Mouse (Mus musculus): ENCODE data around the gene Mfsd13b.
"Not testable (repeated sequence)": the region's sequence is repeated elsewhere in the genome, so short reads cannot be mapped to it uniquely, and the experiment has no call there.

The Mfsd13b gene

GRCm38 (mm10) chr7:120982200-120982841 is at the start of gene Mfsd13b, which contains the start of gene Cdr2:
Gene Mfsd13b (plus strand): TSS chr7:120982509.
Gene Cdr2 (minus strand): TSS chr7:120982312.
- ATAC-seq (ENCODE audit: low TSS enrichment) = peak; percentile 98

DNA sequence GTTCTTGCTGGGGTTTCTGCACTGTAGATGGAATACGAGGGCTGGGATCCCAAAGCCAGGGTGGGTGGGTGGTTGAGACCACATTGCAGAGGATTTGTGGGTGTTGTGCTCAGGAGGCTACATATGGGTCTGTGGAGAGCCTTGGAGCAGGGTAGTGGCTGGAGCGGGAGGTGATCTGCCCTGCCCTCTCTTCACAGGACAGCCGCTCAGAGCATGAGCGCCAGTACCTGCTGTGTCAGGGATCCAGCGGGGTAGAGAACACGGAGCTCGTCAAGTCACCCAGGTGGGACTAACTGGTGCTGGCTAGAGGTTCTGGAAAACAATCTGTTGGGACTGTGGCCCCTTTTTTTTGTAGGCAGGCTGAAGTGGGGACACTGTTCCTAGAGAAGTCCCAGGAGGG is 49.2 kb upstream of the Mfsd13b start:
- ATAC-seq (ENCODE audit: low TSS enrichment) = no peak

GRCm38 (mm10) chr7:120933680-120934195 is 48.6 kb upstream of the Mfsd13b start:
- ATAC-seq (ENCODE audit: low TSS enrichment) = no peak

DNA sequence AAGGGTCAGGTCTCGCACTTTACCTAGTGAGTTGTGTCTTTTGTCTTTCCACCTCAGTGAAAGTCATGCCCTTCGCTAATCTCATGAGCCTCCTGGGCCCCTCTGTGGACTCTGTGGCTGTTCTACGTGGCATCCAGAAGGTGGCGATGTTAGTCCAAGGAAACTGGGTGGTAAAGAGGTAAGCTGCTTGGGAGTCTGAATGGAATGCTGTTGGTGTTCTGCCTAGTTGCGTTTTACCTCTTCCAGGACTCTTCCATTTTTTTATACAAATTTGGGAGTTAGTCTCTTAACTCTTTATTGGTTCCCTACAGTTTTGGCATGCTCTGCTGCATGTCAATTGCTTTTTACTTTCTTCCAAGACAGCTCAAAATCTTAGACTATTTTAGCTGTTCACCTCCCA is 47.6 kb upstream of the Mfsd13b start:
- peak; percentile 77 for ATAC-seq (ENCODE audit: low TSS enrichment)

DNA sequence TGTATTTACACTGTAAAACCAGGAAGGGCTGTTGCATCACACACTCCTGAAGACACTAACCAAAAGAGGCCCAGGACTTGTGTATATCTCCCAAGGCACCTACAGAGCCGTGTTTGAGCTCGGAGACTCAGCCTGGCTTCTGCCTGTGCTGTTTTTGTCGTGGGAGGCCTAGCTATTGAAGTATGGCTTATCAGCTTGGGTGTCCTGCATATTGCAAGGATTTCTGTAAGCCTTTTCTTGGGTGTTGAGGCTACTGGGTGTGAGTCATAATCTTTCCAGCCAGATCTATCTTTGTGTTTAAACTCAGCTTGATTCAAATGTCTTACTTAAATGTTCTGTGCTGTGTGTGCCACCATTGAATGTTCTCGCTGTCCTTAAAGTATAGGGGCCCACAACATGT is 45.8 kb upstream of the Mfsd13b start:
- ATAC-seq (ENCODE audit: low TSS enrichment) = peak; percentile 64

DNA sequence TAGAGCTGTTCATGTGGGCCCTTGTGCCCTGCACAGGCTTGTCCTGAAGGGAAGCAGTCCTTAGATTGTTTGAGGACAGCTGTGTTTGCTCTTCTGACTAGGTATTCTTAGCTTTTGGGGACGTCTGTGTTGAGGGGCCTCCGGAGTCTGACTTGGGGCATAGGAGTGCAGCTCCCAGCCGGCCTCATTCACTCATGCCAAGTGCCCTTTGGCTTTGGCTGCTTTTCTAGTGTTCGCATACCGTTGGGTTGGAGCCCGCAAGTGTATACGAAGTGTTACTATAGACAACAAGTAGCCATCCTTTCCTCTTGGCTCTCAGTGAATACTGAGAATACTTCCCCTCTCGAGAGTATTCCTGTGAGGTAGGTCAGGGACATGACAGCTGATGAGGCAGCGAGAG is 44.1 kb upstream of the Mfsd13b start:
- ATAC-seq (ENCODE audit: low TSS enrichment) = no peak

DNA sequence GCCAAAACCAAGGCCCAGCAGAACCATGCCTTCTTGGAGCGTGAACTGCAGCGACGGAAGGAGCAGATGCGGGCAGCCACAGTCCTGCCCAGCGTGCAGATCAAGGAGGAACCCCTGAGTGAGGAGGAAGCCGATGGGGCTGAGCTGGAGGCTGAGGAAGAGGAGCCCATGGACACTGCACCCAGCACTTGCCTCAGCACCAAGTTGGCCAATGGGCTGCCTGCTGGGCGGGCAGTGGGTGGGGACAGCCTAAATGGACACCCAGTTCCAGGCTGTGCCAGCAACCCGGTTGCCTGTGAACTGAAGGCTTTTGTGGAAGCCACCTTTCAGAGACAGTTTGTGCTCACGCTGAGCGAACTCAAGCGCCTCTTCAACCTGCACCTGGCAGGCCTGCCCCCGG is 42.0 kb upstream of the Mfsd13b start:
- 0 out of 2 replicates have a peak, but pooled peaks have one; percentile 42 for ATAC-seq (ENCODE audit: low TSS enrichment)

DNA sequence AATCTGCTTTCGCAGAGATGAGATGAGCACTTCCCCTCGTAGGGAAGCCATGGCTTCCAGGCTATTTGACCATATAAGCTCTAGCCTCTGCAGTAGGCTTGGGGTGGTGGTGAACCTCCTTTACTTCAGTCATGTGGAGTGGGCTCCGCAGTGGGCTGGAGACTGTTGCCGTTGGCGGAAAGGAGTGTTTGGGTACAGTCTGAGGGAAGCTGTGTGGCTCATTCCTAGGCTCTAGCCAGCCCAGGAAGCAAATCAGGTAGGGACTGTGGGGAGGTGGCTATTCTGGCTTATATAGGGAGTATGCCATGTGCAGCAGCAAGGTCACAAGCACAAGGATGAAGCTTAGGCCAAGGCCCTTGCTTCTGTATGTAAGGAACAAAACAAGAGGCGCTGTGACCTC is 41.1 kb upstream of the Mfsd13b start:
- no peak for ATAC-seq (ENCODE audit: low TSS enrichment)

GRCm38 (mm10) chr7:120942506-120942905 is 39.8 kb upstream of the Mfsd13b start:
- no peak for ATAC-seq (ENCODE audit: low TSS enrichment)

DNA sequence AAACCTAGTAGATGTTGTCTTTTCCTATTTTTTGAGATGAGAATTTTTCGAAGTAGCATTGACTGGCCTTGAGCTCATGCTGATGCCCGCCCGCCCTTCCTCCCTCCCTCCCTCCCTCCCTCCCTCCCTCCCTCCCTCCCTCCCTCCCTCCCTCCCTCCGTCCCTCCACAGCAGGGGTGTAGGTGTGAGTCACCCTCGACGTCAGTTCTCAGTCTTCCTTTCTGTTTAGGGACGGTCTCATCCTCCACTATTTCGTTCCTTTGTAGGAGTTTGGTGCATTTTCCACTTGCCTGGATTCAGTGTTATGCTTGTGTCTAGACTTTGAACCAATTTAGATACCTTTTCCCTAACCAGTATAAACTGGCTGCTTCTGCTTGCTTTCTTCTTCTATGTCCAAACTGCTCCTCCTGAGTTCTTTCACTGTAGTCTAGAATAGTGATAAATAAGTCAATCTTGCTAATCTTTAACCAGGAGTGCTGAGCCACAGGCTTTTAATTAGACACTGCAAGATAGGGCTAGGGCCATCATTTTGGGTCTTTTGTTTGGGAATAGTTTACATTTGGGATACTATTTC is 38.3 kb upstream of the Mfsd13b start:
- ATAC-seq (ENCODE audit: low TSS enrichment) = no peak

DNA sequence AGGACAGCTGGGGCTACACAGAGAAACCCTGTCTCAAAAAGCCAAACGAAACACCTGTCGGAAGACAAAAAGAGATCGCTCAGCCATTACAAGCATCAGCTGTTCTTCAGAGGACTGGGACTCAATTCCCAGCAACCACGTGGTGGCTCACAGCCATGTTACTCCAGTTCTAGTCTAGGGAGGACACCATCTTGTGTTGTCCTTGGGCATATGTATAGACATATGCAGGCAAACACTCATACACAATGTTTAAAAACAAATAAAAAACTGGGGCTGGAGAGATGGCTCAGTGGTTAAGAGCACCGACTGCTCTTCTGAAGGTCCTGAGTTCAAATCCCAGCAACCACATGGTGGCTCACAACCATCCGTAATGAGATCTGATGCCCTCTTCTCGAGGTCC is 28.7 kb upstream of the Mfsd13b start:
- not testable (repeated sequence) for ATAC-seq (ENCODE audit: low TSS enrichment)

GRCm38 (mm10) chr7:120960116-120960515 is 22.2 kb upstream of the Mfsd13b start:
- ATAC-seq (ENCODE audit: low TSS enrichment) = no peak

DNA sequence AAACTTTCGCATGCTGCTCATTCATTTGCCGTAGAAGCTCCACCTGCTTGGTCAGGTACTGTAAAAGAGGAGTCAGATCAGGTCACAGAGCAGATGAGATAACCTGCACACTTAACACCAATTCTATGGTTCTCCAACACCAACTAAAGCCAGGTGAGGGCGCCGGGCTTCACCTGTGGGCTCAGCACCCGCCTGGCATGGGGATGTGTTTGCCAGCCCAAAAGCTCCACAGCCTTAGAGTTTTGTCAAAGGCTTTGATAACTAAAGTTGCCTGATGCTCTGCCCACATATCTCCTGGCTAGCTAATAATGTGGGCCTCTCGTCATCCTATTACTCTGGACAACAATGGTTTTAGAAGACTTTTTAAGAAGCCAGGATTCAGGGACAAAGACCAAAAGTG is 21.7 kb upstream of the Mfsd13b start:
- ATAC-seq (ENCODE audit: low TSS enrichment) = no peak

DNA sequence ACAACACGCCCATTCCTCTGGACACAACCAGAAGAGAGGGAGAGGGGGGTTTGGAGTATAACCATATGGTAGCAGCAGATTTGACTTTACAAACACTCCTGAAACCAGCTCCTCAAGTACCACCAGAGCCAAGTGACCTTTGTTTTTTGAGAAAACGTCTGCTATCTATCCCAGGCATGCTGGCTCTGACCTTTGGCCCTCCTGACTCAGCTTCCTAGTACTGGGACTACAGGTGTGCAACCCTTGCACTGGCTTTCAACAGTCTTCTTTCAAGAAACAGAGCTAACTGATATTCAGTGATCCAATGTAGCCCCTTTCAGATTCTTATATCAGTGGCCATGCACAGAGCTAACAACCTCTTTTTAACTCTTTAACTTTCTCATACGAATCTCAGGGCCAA is 20.4 kb upstream of the Mfsd13b start:
- no peak for ATAC-seq (ENCODE audit: low TSS enrichment)

- no peak for ATAC-seq (ENCODE audit: low TSS enrichment)
Observed at GRCm38 (mm10) chr7:120963126-120963525, 19.2 kb upstream of the Mfsd13b start.

GRCm38 (mm10) chr7:120969221-120969620 is 13.1 kb upstream of the Mfsd13b start:
- ATAC-seq (ENCODE audit: low TSS enrichment) = no peak

DNA sequence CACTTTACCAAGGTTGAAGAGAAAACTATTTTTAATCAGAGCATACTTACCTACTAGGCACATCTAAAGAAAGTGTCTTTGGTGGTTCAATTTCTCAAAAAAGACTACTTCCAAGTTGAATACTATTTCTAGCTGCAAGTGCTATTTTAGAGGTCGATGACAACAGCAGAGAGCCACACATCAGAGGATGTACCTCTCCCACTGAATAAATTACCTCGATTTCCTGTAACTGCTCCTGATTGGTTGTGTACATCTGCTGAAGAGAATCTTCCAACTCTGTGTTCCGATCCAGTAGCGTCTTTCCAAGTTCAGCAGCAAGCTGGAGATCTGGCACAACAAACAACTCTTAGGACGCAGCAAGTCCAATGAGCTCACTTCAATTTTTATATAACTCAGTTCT is 12.2 kb upstream of the Mfsd13b start:
- peak; percentile 90 for ATAC-seq (ENCODE audit: low TSS enrichment)

- ATAC-seq (ENCODE audit: low TSS enrichment) = not testable (repeated sequence)
Observed at GRCm38 (mm10) chr7:120972471-120972870, 9.8 kb upstream of the Mfsd13b start.

GRCm38 (mm10) chr7:120974001-120974400 is 8.3 kb upstream of the Mfsd13b start:
- ATAC-seq (ENCODE audit: low TSS enrichment) = no peak

- no peak for ATAC-seq (ENCODE audit: low TSS enrichment)
Observed at GRCm38 (mm10) chr7:120977063-120977462, 5.2 kb upstream of the Mfsd13b start.

- no peak for ATAC-seq (ENCODE audit: low TSS enrichment)
Observed at GRCm38 (mm10) chr7:120980041-120980440, 2.3 kb upstream of the Mfsd13b start.

DNA sequence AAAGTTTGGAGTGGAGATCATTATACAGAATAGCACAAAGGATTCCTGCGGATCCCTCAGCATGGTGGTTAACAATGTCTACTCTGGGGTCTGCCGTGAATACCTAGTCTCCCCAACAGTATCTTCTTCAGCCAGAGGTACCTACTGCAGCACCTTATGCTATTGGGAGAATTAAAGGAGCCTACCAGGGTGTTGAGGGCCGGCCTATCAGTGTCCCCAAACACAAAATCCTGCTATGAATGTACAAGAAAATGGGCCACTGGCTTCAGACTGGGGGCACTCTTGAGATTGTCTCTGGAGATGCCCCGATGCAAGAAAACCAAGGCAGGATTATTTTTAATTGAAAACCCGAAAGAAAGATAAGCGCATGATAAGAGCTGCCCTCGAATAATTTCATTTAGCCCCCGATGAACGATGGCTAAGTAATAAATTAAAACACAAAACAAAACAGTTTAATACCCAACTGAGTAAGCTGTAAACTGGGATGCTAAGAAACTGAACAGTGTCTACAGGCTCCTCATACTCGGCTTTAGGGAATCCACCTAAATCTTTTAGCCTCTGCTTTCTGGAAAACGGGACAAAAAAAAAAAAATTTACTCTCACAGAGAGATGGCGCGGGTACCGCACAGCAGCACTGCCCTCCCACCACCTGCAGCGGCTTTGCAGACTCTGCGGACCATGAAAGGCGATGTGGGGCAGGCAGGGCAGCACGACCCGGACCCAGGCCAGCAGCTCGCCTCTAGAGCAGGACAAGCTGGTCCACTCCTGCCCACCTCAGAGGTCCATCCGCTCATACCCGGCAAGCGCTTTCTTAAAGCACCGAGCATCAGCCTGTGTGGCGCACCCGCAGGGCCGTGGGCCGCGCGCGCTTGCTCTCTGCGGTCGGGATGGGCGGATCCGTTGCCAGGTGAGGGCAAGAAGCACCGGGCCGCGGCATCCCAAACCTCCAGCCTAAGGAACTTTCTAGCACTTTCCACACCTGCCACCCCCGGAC is 1.1 kb upstream of the Mfsd13b start:
- ATAC-seq (ENCODE audit: low TSS enrichment) = peak; percentile 25; the same call in 1 of the 2 replicates

Measured in frontal cortex, adult (tissue).